Mouse (Mus musculus) midbrain, postnatal 0 days (tissue): Measurements from ENCODE around the gene 4931422A03Rik. TPM values are rescaled to one million over a fixed set of nuclear protein-coding genes. Genes with fewer than 3 reads are reported as not detected.

Experiments used
- ATAC-seq: fragments of 200-750 bp; cut with Nextera tagmentation; 2 replicates; pipeline ENCODE4 v1.8.0; 2017; ENCODE audit warnings: moderate number of reproducible peaks, mild to moderate bottlenecking, moderate TSS enrichment, moderate library complexity; ENCODE audit not compliant: low FRiP score
- DNase-seq: peaks from one replicate; pipeline ENCODE4 v3.0.0-alpha.2; 2015; ENCODE audit warnings: low spot score
- H3K27ac ChIP-seq: fragments of 300-500 bp; sonication (generic); 2 replicates; pipeline ENCODE4 v1.5.1; 2014; ENCODE audit warnings: low read depth, mild to moderate bottlenecking, low read length, mixed read lengths
- H3K27me3 ChIP-seq: fragments of 300-500 bp; sonication (generic); 2 replicates; pipeline ENCODE4 v1.6.1; 2014; ENCODE audit warnings: low read length, control low read depth, mixed read lengths; ENCODE audit not compliant: insufficient read depth
- H3K36me3 ChIP-seq: fragments of 300-500 bp; sonication (generic); 2 replicates; pipeline ENCODE4 v1.6.1; 2014; ENCODE audit warnings: low read length, control low read depth, mixed read lengths; ENCODE audit not compliant: insufficient read depth
- H3K4me1 ChIP-seq: fragments of 300-500 bp; sonication (generic); 2 replicates; pipeline ENCODE4 v1.6.1; 2014; ENCODE audit warnings: mild to moderate bottlenecking, control low read depth, antibody characterized with exemption, low read length, mixed read lengths; ENCODE audit not compliant: insufficient read depth
- H3K4me2 ChIP-seq: fragments of 300-500 bp; sonication (generic); 2 replicates; pipeline ENCODE4 v1.6.1; 2014; ENCODE audit warnings: low read depth, mild to moderate bottlenecking, low read length, mixed read lengths; ENCODE audit not compliant: poor library complexity, severe bottlenecking
- H3K4me3 ChIP-seq: fragments of 300-500 bp; sonication (generic); 2 replicates; pipeline ENCODE4 v1.5.1; 2014; ENCODE audit warnings: low read depth, mild to moderate bottlenecking, low read length, moderate library complexity
- H3K9ac ChIP-seq: fragments of 300-500 bp; sonication (generic); replicated peaks from 2 replicates; pipeline ENCODE4 v1.6.1; 2014; ENCODE audit warnings: mild to moderate bottlenecking, low read length, moderate library complexity, mixed read lengths; ENCODE audit not compliant: poor library complexity, severe bottlenecking
- H3K9me3 ChIP-seq: fragments of 300-500 bp; sonication (generic); 2 replicates; pipeline ENCODE4 v1.6.1; 2016; ENCODE audit warnings: low read length, control low read depth
- CTCF ChIP-seq: IDR thresholded peaks from 2 replicates; pipeline ENCODE4 v1.5.1; 2016; ENCODE audit warnings: antibody characterized with exemption, mild to moderate bottlenecking
- WGBS: fragments of 180-500 bp; shearing (Covaris S2); extraction: QIAGEN DNeasy Blood & Tissue Kit; methylation state at CpG from one replicate; pipeline ENCODE4 v1.1.7; 2014; 5-methylcytosine and 5-hydroxymethylcytosine counted together
- polyA plus RNA-seq: library from polyadenylated mRNA; unstranded; fragments of >200 nt; fragmentation: Nextera tagmentation; extraction: Ambion mirVana; gene quantifications from 2 replicates; pipeline ENCODE4 v1.2.1, GENCODE M21; 2015
- total RNA-seq: library from RNA; depleted of rRNA; stranded (reverse); fragments of >200 nt; gene quantifications from 2 replicates; pipeline ENCODE4 v1.2.3, GENCODE M21; 2014

Gene 4931422A03Rik
- total and polyA plus RNA-seq, 2 experiments from 2014 or later, result 2.8 TPM; not detected in 1

GRCm38 (mm10) chr2:104060996-104061395, 32.8 kb upstream of the 4931422A03Rik start:
- Histone ChIP-seq H3K9ac (no peak overlapping the region), H3K27ac (no peak overlapping the region), H3K27me3 (no peaks in the 10 kb centered on the region), H3K36me3 (peaks cover 15% of the 10 kb centered on the region), H3K4me1 (no peaks in the 10 kb centered on the region), H3K9me3 (no peaks in the 10 kb centered on the region), H3K4me2 (no peak overlapping the region), H3K4me3 (no peak overlapping the region)
- TF ChIP-seq CTCF, result no peak
- ATAC-seq (no peak), DNase-seq (no peak)
- WGBS, result 92% methylated on average over 6 of the region's 6 CpGs

- Histone ChIP-seq H3K27ac (no peak overlapping the region), H3K4me1 (no peaks in the 10 kb centered on the region), H3K4me2 (no peak overlapping the region), H3K36me3 (peaks cover 22% of the 10 kb centered on the region), H3K4me3 (no peak overlapping the region), H3K9me3 (no peaks in the 10 kb centered on the region), H3K27me3 (no peaks in the 10 kb centered on the region), H3K9ac (no peak overlapping the region)
- TF ChIP-seq CTCF, result no peak
- WGBS, result 83% methylated on average over 10 of the region's 10 CpGs
- ATAC-seq (no peak), DNase-seq (no peak)
Measured at GRCm38 (mm10) chr2:104059786-104060185, 31.6 kb upstream of the 4931422A03Rik start.

DNA sequence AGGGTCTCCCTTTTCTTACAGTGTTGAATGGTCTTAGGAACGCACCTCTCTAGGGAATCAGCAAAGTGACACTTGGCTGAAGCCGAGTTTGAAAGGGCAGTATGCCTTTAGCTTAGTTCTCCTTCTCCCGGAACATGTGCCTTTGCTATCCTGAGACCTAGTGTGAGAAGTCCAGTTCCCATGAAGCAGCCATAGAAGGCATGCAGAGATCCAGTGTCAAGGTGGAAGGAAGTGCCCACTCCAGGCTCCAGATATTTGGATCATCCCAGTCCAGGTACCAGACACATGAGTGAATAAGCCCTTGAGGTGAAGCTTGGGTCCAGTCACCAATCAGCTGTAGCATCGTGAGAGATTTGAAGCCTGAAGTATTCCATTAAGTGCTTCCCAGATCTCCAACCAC, 30.8 kb upstream of the 4931422A03Rik start:
- DNase-seq (no peak), ATAC-seq (no peak)
- H3K9me3 ChIP-seq, result no peaks in the 10 kb centered on the region
- no peak overlapping the region for H3K27ac ChIP-seq
- no peak overlapping the region for H3K9ac ChIP-seq
- no peaks in the 10 kb centered on the region for H3K27me3 ChIP-seq
- no peak overlapping the region for H3K4me2 ChIP-seq
- H3K4me1 ChIP-seq, result no peaks in the 10 kb centered on the region
- H3K36me3 ChIP-seq, result peaks cover 28% of the 10 kb centered on the region
- no peak for TF ChIP-seq CTCF
- 96% methylated on average over 4 of the region's 4 CpGs for WGBS
- no peak overlapping the region for H3K4me3 ChIP-seq

GRCm38 (mm10) chr2:104058381-104058780, 30.2 kb upstream of the 4931422A03Rik start:
- H3K9me3 ChIP-seq, result no peaks in the 10 kb centered on the region
- no peak overlapping the region for H3K9ac ChIP-seq
- no peak overlapping the region for H3K27ac ChIP-seq
- H3K27me3 ChIP-seq, result no peaks in the 10 kb centered on the region
- H3K4me2 ChIP-seq, result no peak overlapping the region
- 94% methylated on average over 1 of the region's 1 CpGs for WGBS
- no peak for ATAC-seq
- no peak for DNase-seq
- H3K4me3 ChIP-seq, result no peak overlapping the region
- no peak for TF ChIP-seq CTCF
- peaks cover 31% of the 10 kb centered on the region for H3K36me3 ChIP-seq
- H3K4me1 ChIP-seq, result no peaks in the 10 kb centered on the region

GRCm38 (mm10) chr2:104044479-104045080, 16.4 kb upstream of the 4931422A03Rik start:
- no peak for DNase-seq
- Histone ChIP-seq H3K4me2 (no peak overlapping the region), H3K27ac (no peak overlapping the region), H3K9me3 (no peaks in the 10 kb centered on the region), H3K27me3 (no peaks in the 10 kb centered on the region), H3K4me1 (no peaks in the 10 kb centered on the region), H3K36me3 (peaks cover 29% of the 10 kb centered on the region), H3K9ac (no peak overlapping the region), H3K4me3 (no peak overlapping the region)
- no peak for ATAC-seq
- 88% methylated on average over 1 of the region's 1 CpGs for WGBS
- no peak for TF ChIP-seq CTCF

DNA sequence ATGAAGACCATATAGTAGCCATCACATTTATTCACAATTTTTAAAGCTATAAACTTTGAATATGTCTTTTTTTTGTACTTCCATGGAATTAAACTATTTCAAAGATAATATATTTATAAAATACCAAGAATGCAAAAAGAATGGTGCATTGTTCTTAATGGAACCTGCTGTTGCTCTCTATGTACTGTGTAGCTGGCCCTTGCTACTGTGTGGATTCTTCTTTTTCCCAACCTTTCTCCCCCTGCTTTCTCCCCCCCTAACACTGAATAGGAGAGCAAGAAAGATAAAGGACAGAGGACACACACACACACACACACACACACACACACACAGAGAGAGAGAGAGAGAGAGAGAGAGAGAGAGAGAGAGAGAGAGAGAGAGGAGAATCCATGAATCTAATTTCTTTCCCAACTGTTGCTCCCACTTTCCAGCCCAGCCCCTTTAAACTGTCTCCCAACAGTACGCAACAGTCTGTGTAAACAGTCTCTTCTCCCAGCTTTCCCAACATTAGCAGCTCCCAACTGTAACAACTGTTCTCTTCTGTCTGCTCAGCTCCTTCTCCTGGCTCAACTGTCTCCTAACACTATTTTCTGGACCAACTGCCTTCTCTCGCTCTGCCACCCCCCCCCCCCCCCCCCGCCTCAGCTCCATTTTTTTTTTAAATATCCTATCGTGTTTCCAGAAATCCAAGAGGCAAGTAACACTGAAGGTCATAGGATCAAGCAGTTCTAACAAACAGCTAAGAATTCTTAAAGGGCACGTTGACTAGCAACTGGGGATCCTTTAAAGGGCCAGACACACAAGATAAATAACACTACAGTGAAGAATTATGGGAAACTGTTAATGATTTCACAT, 15.7 kb upstream of the 4931422A03Rik start:
- 56% methylated on average over 5 of the region's 5 CpGs for WGBS
- no peaks in the 10 kb centered on the region for H3K9me3 ChIP-seq
- no peak for TF ChIP-seq CTCF
- peaks cover 28% of the 10 kb centered on the region for H3K36me3 ChIP-seq
- H3K4me3 ChIP-seq, result no peak overlapping the region
- no peak for ATAC-seq
- no peaks in the 10 kb centered on the region for H3K4me1 ChIP-seq
- DNase-seq, result no peak
- no peak overlapping the region for H3K27ac ChIP-seq
- no peak overlapping the region for H3K4me2 ChIP-seq
- H3K9ac ChIP-seq, result no peak overlapping the region
- no peaks in the 10 kb centered on the region for H3K27me3 ChIP-seq
